Mouse (Mus musculus) midbrain, embryonic 16.5 days (tissue): ENCODE measurements around the gene Tra2b. TPM values are rescaled to one million over a fixed set of nuclear protein-coding genes. Genes with fewer than 3 reads are reported as not detected.

Experiments
- polyA plus RNA-seq: library from polyadenylated mRNA; unstranded; fragments of >200 nt; fragmentation: Nextera tagmentation; extraction: Ambion mirVana; gene quantifications from 2 replicates; pipeline ENCODE4 v1.2.1, GENCODE M21; 2015

The Tra2b gene
- polyA plus RNA-seq, 1 experiment from 2014 or later: 240 TPM

Other genes with a start within 250 kb of the Tra2b start
- 9.7 and 13.0 TPM in 2 replicates for gene Igf2bp2, start 102.7 kb downstream of the Tra2b start, polyA plus RNA-seq
- 13.6 and 17.8 TPM in 2 replicates for gene Etv5, start 173.7 kb upstream of the Tra2b start, polyA plus RNA-seq